Mouse (Mus musculus) T-helper 1 cell (primary cell): ENCODE results near the gene Otop1.

Source experiments
- in situ Hi-C: fragments of 300-600 bp; cut with MboI, MseI; formaldehyde crosslinking; loops from one replicate; pipeline ENCODE4 v1.15.1; 2025; ENCODE audit warnings: high pct_unique_total_duplicates

The Otop1 gene

GRCm38 (mm10) chr5:38275771-38276170, at the start of gene Otop1:
Otop1 (plus strand) TSS chr5:38275972.
- in situ Hi-C loops = no loop called here

GRCm38 (mm10) chr5:38235422-38235821, 40.4 kb upstream of the Otop1 start:
- in situ Hi-C loops = no loop called here

- in situ Hi-C loops = no loop called here
Measured at GRCm38 (mm10) chr5:38236627-38237026, 39.1 kb upstream of the Otop1 start.

- in situ Hi-C loops = no loop called here
Measured at GRCm38 (mm10) chr5:38240727-38241472, 34.9 kb upstream of the Otop1 start.

- in situ Hi-C loops = no loop called here
Measured at GRCm38 (mm10) chr5:38241473-38241834, 34.3 kb upstream of the Otop1 start.

GRCm38 (mm10) chr5:38241966-38242365, 33.8 kb upstream of the Otop1 start:
- in situ Hi-C loops = no loop called here

GRCm38 (mm10) chr5:38255195-38255594, 20.6 kb upstream of the Otop1 start:
- in situ Hi-C loops = no loop called here

GRCm38 (mm10) chr5:38255644-38256043, 20.1 kb upstream of the Otop1 start:
- in situ Hi-C loops = no loop called here

GRCm38 (mm10) chr5:38256551-38256950, 19.2 kb upstream of the Otop1 start:
- in situ Hi-C loops = no loop called here

GRCm38 (mm10) chr5:38258034-38258772, 17.6 kb upstream of the Otop1 start:
- in situ Hi-C loops = no loop called here

GRCm38 (mm10) chr5:38258773-38259146, 17.0 kb upstream of the Otop1 start:
- in situ Hi-C loops = no loop called here

GRCm38 (mm10) chr5:38259455-38260106, 16.2 kb upstream of the Otop1 start:
- in situ Hi-C loops = no loop called here

GRCm38 (mm10) chr5:38260107-38260682, 15.6 kb upstream of the Otop1 start, which contains the start of gene Tmem128:
Tmem128 (plus strand) TSS chr5:38260185.
- in situ Hi-C loops = no loop called here

- in situ Hi-C loops = no loop called here
Measured at GRCm38 (mm10) chr5:38270942-38271341, 4.8 kb upstream of the Otop1 start.

- in situ Hi-C loops = no loop called here
Measured at GRCm38 (mm10) chr5:38273831-38274230, 1.9 kb upstream of the Otop1 start.

GRCm38 (mm10) chr5:38276451-38276850, 679 bp downstream of the Otop1 start:
- in situ Hi-C loops = no loop called here

- in situ Hi-C loops = no loop called here
Measured at GRCm38 (mm10) chr5:38277098-38277866, 1.5 kb downstream of the Otop1 start.

GRCm38 (mm10) chr5:38277936-38278600, 2.3 kb downstream of the Otop1 start:
- in situ Hi-C loops = no loop called here

GRCm38 (mm10) chr5:38280075-38280474, 4.3 kb downstream of the Otop1 start:
- in situ Hi-C loops = no loop called here

- in situ Hi-C loops = no loop called here
Measured at GRCm38 (mm10) chr5:38285724-38286123, 10.0 kb downstream of the Otop1 start.

- in situ Hi-C loops = no loop called here
Measured at GRCm38 (mm10) chr5:38288476-38288875, 12.7 kb downstream of the Otop1 start.
